Mouse (Mus musculus): ENCODE measurements around the gene Qpct. TPM values are rescaled to one million over a fixed set of nuclear protein-coding genes. Genes with fewer than 3 reads are reported as not detected.

The Qpct gene
- total and polyA plus RNA-seq, 3 experiments, result not detected

- dilution Hi-C loops (cut with MboI; ENCODE audit: extremely low pct_ligation_motif_present, extremely low pct_unique_long_range_greater_than_20kb, low sequenced_read_pairs), result no loop called here
- H3K27me3 ChIP-seq (replicated peaks), result no peaks in the 10 kb centered on the region
- TF ChIP-seq CHD2 (IDR thresholded peaks at IDR 0.05; ENCODE audit: low read length), result no peak
- no peak for TF ChIP-seq POLR2A (IDR thresholded peaks at IDR 0.05; ENCODE audit: low read depth, low read length)
- peaks cover 0 to 4% of the 10 kb centered on the region in 2 experiments; a peak in 1 of 4 replicates for H3K4me1 ChIP-seq (ENCODE audit: control insufficient read depth in 1 of 2, insufficient read depth in 2 of 2)
- H3K4me3 ChIP-seq (replicated peaks in 1 of 3; ENCODE audit: low read depth in 2 of 3, low read length in 2 of 3, poor library complexity in 1 of 3), result no peak overlapping the region
- H3K4me2 ChIP-seq (ENCODE audit: insufficient read depth, low read depth, poor library complexity, severe bottlenecking), result no peak overlapping the region
- no peak overlapping the region for H3K9ac ChIP-seq (ENCODE audit: insufficient read depth, low read depth)
- no peaks in the 10 kb centered on the region for H3K79me2 ChIP-seq (replicated peaks; ENCODE audit: control insufficient read depth, extremely low read depth, insufficient read depth, poor library complexity, severe bottlenecking)
- H3K36me3 ChIP-seq (replicated peaks in 1 of 2; ENCODE audit: control insufficient read depth in 1 of 2, insufficient read depth in 1 of 2, low read length in 1 of 2), result no peaks in the 10 kb centered on the region
- no peaks in the 10 kb centered on the region for H3K9me3 ChIP-seq (replicated peaks; ENCODE audit: low read length)
- DNase-seq (ENCODE audit: extremely low read depth), result no peak
- H3K27ac ChIP-seq (ENCODE audit: insufficient read depth, low read depth), result no peak overlapping the region
- in situ Hi-C loops (cut with MboI; ENCODE audit: low pct_ligation_motif_present, low pct_unique_long_range_greater_than_20kb, low sequenced_read_pairs), result no loop called here
Observed at GRCm38 (mm10) chr17:79071951-79072350, 20.2 kb downstream of the Qpct start.

- Histone ChIP-seq H3K4me1 (ENCODE audit: control insufficient read depth in 1 of 2, insufficient read depth in 2 of 2) (peaks cover 0 to 4% of the 10 kb centered on the region in 2 experiments; a peak in 1 of 4 replicates), H3K27me3 (replicated peaks) (no peaks in the 10 kb centered on the region), H3K79me2 (replicated peaks; ENCODE audit: control insufficient read depth, extremely low read depth, insufficient read depth, poor library complexity, severe bottlenecking) (no peaks in the 10 kb centered on the region), H3K4me3 (replicated peaks in 1 of 3; ENCODE audit: low read depth in 2 of 3, low read length in 2 of 3, poor library complexity in 1 of 3) (no peak overlapping the region), H3K4me2 (ENCODE audit: insufficient read depth, low read depth, poor library complexity, severe bottlenecking) (no peak overlapping the region), H3K27ac (ENCODE audit: insufficient read depth, low read depth) (no peak overlapping the region), H3K9ac (ENCODE audit: insufficient read depth, low read depth) (no peak overlapping the region), H3K36me3 (replicated peaks in 1 of 2; ENCODE audit: control insufficient read depth in 1 of 2, insufficient read depth in 1 of 2, low read length in 1 of 2) (no peaks in the 10 kb centered on the region), H3K9me3 (replicated peaks; ENCODE audit: low read length) (no peaks in the 10 kb centered on the region)
- dilution Hi-C loops (cut with MboI; ENCODE audit: extremely low pct_ligation_motif_present, extremely low pct_unique_long_range_greater_than_20kb, low sequenced_read_pairs) (no loop called here), in situ Hi-C loops (cut with MboI; ENCODE audit: low pct_ligation_motif_present, low pct_unique_long_range_greater_than_20kb, low sequenced_read_pairs) (no loop called here)
- DNase-seq (ENCODE audit: extremely low read depth), result no peak
- TF ChIP-seq MEF2A (IDR thresholded peaks at IDR 0.05; ENCODE audit: borderline replicate concordance, low read depth, low read length), result no peak
- no peak for TF ChIP-seq EP300 (IDR thresholded peaks at IDR 0.05; ENCODE audit: low read length)
- TF ChIP-seq ZKSCAN1 (IDR thresholded peaks at IDR 0.05; ENCODE audit: borderline replicate concordance, low read depth, low read length), result no peak
- TF ChIP-seq NRF1 (IDR thresholded peaks at IDR 0.05; ENCODE audit: low read depth, low read length), result no peak
Observed at GRCm38 (mm10) chr17:79076974-79077847, 25.5 kb downstream of the Qpct start.

GRCm38 (mm10) chr17:79077848-79078146 is 26.1 kb downstream of the Qpct start:
- Histone ChIP-seq H3K4me3 (replicated peaks in 1 of 3; ENCODE audit: low read depth in 2 of 3, low read length in 2 of 3, poor library complexity in 1 of 3) (no peak overlapping the region), H3K79me2 (replicated peaks; ENCODE audit: control insufficient read depth, extremely low read depth, insufficient read depth, poor library complexity, severe bottlenecking) (no peaks in the 10 kb centered on the region), H3K27ac (ENCODE audit: insufficient read depth, low read depth) (no peak overlapping the region), H3K27me3 (replicated peaks) (no peaks in the 10 kb centered on the region), H3K4me1 (ENCODE audit: control insufficient read depth in 1 of 2, insufficient read depth in 2 of 2) (peaks cover 0 to 4% of the 10 kb centered on the region in 2 experiments; a peak in 1 of 4 replicates), H3K9me3 (replicated peaks; ENCODE audit: low read length) (no peaks in the 10 kb centered on the region), H3K4me2 (ENCODE audit: insufficient read depth, low read depth, poor library complexity, severe bottlenecking) (no peak overlapping the region), H3K9ac (ENCODE audit: insufficient read depth, low read depth) (no peak overlapping the region), H3K36me3 (replicated peaks in 1 of 2; ENCODE audit: control insufficient read depth in 1 of 2, insufficient read depth in 1 of 2, low read length in 1 of 2) (no peaks in the 10 kb centered on the region)
- DNase-seq (ENCODE audit: extremely low read depth), result no peak
- in situ Hi-C loops (cut with MboI; ENCODE audit: low pct_ligation_motif_present, low pct_unique_long_range_greater_than_20kb, low sequenced_read_pairs), result no loop called here
- no peak for TF ChIP-seq USF1 (IDR thresholded peaks at IDR 0.05; ENCODE audit: low read depth, low read length)
- no peak for TF ChIP-seq TCF12 (IDR thresholded peaks at IDR 0.05; ENCODE audit: low read depth, low read length)
- no peak for TF ChIP-seq MAX (IDR thresholded peaks at IDR 0.05; ENCODE audit: low read length)
- TF ChIP-seq ZC3H11A (IDR thresholded peaks at IDR 0.05; ENCODE audit: low read depth, low read length), result no peak
- TF ChIP-seq EP300 (IDR thresholded peaks at IDR 0.05; ENCODE audit: low read length), result no peak
- TF ChIP-seq RAD21 (IDR thresholded peaks at IDR 0.05; ENCODE audit: low read depth, low read length), result no peak
- TF ChIP-seq BHLHE40 (IDR thresholded peaks at IDR 0.05; ENCODE audit: low read depth, low read length), result no peak
- no peak for TF ChIP-seq KAT2A (IDR thresholded peaks at IDR 0.05; ENCODE audit: insufficient replicate concordance, low read length)
- no peak for TF ChIP-seq CTCF (conservative IDR thresholded peaks at IDR 0.05 in 1 of 2, IDR thresholded peaks at IDR 0.05 in 1 of 2; ENCODE audit: low read depth in 2 of 2, low read length in 2 of 2)
- TF ChIP-seq E2F4 (IDR thresholded peaks at IDR 0.05; ENCODE audit: insufficient replicate concordance, low read depth, low read length), result no peak
- dilution Hi-C loops (cut with MboI; ENCODE audit: extremely low pct_ligation_motif_present, extremely low pct_unique_long_range_greater_than_20kb, low sequenced_read_pairs), result no loop called here

Measured in CH12.LX (cell line).